Mouse (Mus musculus) neural tube, embryonic 11.5 days (tissue): ENCODE measurements at regions not wholly inside any gene's neighbourhood (a gene's known extent, or its start where the extent isn't known, plus 50 kb on each side); places are given as distances from the start of the nearest gene placed in this dataset.

ENCODE experiments used
- ATAC-seq: fragments of 200-750 bp; cut with Nextera tagmentation; 2 replicates; pipeline ENCODE4 v1.8.0; 2017; ENCODE audit warnings: moderate number of reproducible peaks, mild to moderate bottlenecking, moderate TSS enrichment, moderate library complexity; ENCODE audit not compliant: insufficient read depth, low FRiP score, low TSS enrichment
- DNase-seq: peaks from one replicate; pipeline ENCODE4 v3.0.0-alpha.2; 2015; ENCODE audit warnings: low spot score
- H3K27ac ChIP-seq: fragments of 300-500 bp; sonication (generic); 2 replicates; pipeline ENCODE4 v1.5.1; 2014; ENCODE audit warnings: low read depth, mild to moderate bottlenecking, low read length
- H3K27me3 ChIP-seq: fragments of 300-500 bp; sonication (generic); 2 replicates; pipeline ENCODE4 v1.6.1; 2014; ENCODE audit warnings: mild to moderate bottlenecking, low read length, mixed read lengths; ENCODE audit not compliant: control insufficient read depth, insufficient read depth
- H3K36me3 ChIP-seq: fragments of 300-500 bp; sonication (generic); 2 replicates; pipeline ENCODE4 v1.6.1; 2014; ENCODE audit warnings: mild to moderate bottlenecking, low read length, moderate library complexity, mixed read lengths; ENCODE audit not compliant: control insufficient read depth, insufficient read depth
- H3K4me1 ChIP-seq: fragments of 300-500 bp; sonication (generic); 2 replicates; pipeline ENCODE4 v1.6.1; 2014; ENCODE audit warnings: low read length, mixed read lengths; ENCODE audit not compliant: control insufficient read depth, insufficient read depth
- H3K4me2 ChIP-seq: fragments of 300-500 bp; sonication (generic); 2 replicates; pipeline ENCODE4 v1.6.1; 2014; ENCODE audit warnings: low read depth, mild to moderate bottlenecking, moderate library complexity
- H3K4me3 ChIP-seq: fragments of 300-500 bp; sonication (generic); 2 replicates; pipeline ENCODE4 v1.5.1; 2014; ENCODE audit warnings: low read depth, low read length
- H3K9ac ChIP-seq: fragments of 300-500 bp; sonication (generic); 2 replicates; pipeline ENCODE4 v1.6.1; 2014; ENCODE audit warnings: mild to moderate bottlenecking, low read length
- H3K9me3 ChIP-seq: fragments of 300-500 bp; sonication (generic); 2 replicates; pipeline ENCODE4 v1.6.1; 2016; ENCODE audit warnings: low read length; ENCODE audit not compliant: control insufficient read depth
- WGBS: fragments of 180-500 bp; shearing (Covaris S2); extraction: QIAGEN DNeasy Blood & Tissue Kit; methylation state at CpG from one replicate; pipeline ENCODE4 v1.1.7; 2014; 5-methylcytosine and 5-hydroxymethylcytosine counted together

DNA sequence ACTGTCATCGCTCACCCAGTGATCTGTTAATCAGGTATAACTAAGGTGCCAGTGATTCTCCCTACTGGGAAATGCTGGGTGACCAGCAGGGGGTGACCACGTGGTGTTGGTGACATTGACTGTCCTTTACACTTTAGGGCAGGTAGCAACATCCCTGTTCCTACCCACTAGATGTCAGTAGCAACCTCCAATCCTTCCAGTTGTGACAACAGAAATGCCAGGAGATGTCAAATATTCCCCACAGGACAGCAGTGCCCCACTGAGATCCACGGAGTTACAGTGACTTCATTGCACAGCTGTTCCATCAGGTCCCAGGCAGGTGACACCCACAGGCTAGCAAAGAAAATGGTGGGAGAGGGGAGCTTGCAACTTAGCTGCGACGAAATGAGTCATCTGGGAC, 176.0 kb downstream of the 1810013L24Rik start:
- Histone ChIP-seq H3K27me3 (no peaks in the 10 kb centered on the region), H3K4me3 (no peak overlapping the region), H3K27ac (no peak overlapping the region), H3K36me3 (no peaks in the 10 kb centered on the region), H3K9ac (no peak overlapping the region), H3K4me1 (no peaks in the 10 kb centered on the region), H3K4me2 (no peak overlapping the region), H3K9me3 (no peaks in the 10 kb centered on the region)
- DNase-seq: no peak
- ATAC-seq: no peak
- 46% methylated on average over 5 of the region's 5 CpGs for WGBS

GRCm38 (mm10) chr16:9009361-9010083, 179.6 kb downstream of the 1810013L24Rik start:
- Histone ChIP-seq H3K4me3 (no peak overlapping the region), H3K4me1 (no peaks in the 10 kb centered on the region), H3K36me3 (no peaks in the 10 kb centered on the region), H3K9ac (no peak overlapping the region), H3K27me3 (no peaks in the 10 kb centered on the region), H3K4me2 (no peak overlapping the region), H3K9me3 (no peaks in the 10 kb centered on the region), H3K27ac (no peak overlapping the region)
- 21% methylated on average over 19 of the region's 19 CpGs for WGBS
- ATAC-seq (peak; percentile 67; the same call in 1 of the 2 replicates), DNase-seq (peak; percentile 89)

GRCm38 (mm10) chr16:9011077-9011476, 181.2 kb downstream of the 1810013L24Rik start:
- DNase-seq: no peak
- Histone ChIP-seq H3K27me3 (no peaks in the 10 kb centered on the region), H3K9me3 (no peaks in the 10 kb centered on the region), H3K4me2 (no peak overlapping the region), H3K4me3 (no peak overlapping the region), H3K27ac (no peak overlapping the region), H3K4me1 (no peaks in the 10 kb centered on the region), H3K36me3 (no peaks in the 10 kb centered on the region), H3K9ac (no peak overlapping the region)
- WGBS: 84% methylated on average over 1 of the region's 1 CpGs
- no peak for ATAC-seq

DNA sequence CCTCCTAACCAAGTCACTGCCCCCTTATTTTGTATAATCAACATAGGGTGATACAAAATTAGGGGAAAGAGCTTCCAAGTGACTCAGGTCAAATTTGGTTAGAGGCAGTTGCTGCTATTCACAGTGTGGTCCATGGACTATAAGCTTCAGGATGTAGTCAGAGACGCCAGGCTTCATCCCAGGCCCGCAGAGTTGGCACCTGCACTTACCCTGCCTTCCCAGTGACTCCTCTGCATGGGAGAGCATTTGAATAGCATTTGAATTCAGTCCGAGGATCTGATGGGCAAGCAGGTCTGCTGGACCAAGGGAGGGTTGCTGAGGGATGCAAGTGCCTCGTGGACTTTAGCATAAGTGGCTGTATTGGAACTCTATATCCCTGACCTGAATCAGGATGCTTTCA, 181.8 kb downstream of the 1810013L24Rik start:
- Histone ChIP-seq H3K9ac (no peak overlapping the region), H3K9me3 (no peaks in the 10 kb centered on the region), H3K27ac (no peak overlapping the region), H3K4me3 (no peak overlapping the region), H3K4me2 (no peak overlapping the region), H3K4me1 (no peaks in the 10 kb centered on the region), H3K27me3 (no peaks in the 10 kb centered on the region), H3K36me3 (no peaks in the 10 kb centered on the region)
- DNase-seq: no peak
- 82% methylated on average over 4 of the region's 4 CpGs for WGBS
- ATAC-seq: no peak

GRCm38 (mm10) chr16:9016040-9016761, 186.3 kb downstream of the 1810013L24Rik start:
- no peak overlapping the region for H3K4me3 ChIP-seq
- H3K27me3 ChIP-seq: no peaks in the 10 kb centered on the region
- 83% methylated on average over 13 of the region's 13 CpGs for WGBS
- H3K4me2 ChIP-seq: no peak overlapping the region
- no peaks in the 10 kb centered on the region for H3K4me1 ChIP-seq
- ATAC-seq (no peak), DNase-seq (no peak)
- no peak overlapping the region for H3K27ac ChIP-seq
- H3K36me3 ChIP-seq: no peaks in the 10 kb centered on the region
- H3K9me3 ChIP-seq: no peaks in the 10 kb centered on the region
- no peak overlapping the region for H3K9ac ChIP-seq

- Histone ChIP-seq H3K9ac (no peak overlapping the region), H3K9me3 (no peaks in the 10 kb centered on the region), H3K4me3 (no peak overlapping the region), H3K4me1 (no peaks in the 10 kb centered on the region), H3K4me2 (no peak overlapping the region), H3K27ac (no peak overlapping the region), H3K36me3 (no peaks in the 10 kb centered on the region), H3K27me3 (no peaks in the 10 kb centered on the region)
- 92% methylated on average over 7 of the region's 7 CpGs for WGBS
- DNase-seq (no peak), ATAC-seq (no peak)
Measured at GRCm38 (mm10) chr16:9016762-9017086, 186.8 kb downstream of the 1810013L24Rik start.

- Histone ChIP-seq H3K36me3 (no peaks in the 10 kb centered on the region), H3K9ac (no peak overlapping the region), H3K4me1 (no peaks in the 10 kb centered on the region), H3K4me3 (no peak overlapping the region), H3K9me3 (no peaks in the 10 kb centered on the region), H3K27me3 (no peaks in the 10 kb centered on the region), H3K4me2 (no peak overlapping the region), H3K27ac (no peak overlapping the region)
- 88% methylated on average over 4 of the region's 4 CpGs for WGBS
- DNase-seq (no peak), ATAC-seq (no peak)
Measured at GRCm38 (mm10) chr16:9030717-9031116, 200.8 kb downstream of the 1810013L24Rik start.

DNA sequence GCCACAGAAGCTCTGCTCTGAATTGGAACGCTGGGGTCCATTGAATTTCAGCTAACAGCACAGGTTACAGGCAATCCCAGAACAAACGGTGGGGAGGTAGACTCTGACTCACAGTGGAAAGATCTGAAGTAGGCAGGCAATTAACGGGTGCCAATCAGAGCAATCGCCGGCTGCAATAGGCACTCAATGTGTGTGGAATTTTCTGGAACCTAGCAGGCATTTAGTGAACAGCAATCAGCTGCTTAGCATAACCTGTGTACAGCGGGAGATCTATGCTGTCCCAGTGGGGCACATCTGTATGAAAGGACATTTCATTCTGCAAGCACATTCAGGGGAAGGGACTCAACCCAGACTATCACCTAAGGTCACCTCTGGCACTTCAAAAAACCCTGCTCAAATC, 213.4 kb downstream of the 1810013L24Rik start:
- no peaks in the 10 kb centered on the region for H3K9me3 ChIP-seq
- H3K4me2 ChIP-seq: no peak overlapping the region
- no peaks in the 10 kb centered on the region for H3K27me3 ChIP-seq
- no peak overlapping the region for H3K4me3 ChIP-seq
- H3K9ac ChIP-seq: no peak overlapping the region
- 84% methylated on average over 6 of the region's 6 CpGs for WGBS
- H3K4me1 ChIP-seq: no peaks in the 10 kb centered on the region
- DNase-seq: no peak
- no peaks in the 10 kb centered on the region for H3K36me3 ChIP-seq
- no peak overlapping the region for H3K27ac ChIP-seq
- no peak for ATAC-seq

GRCm38 (mm10) chr16:9046864-9047263, 217.0 kb downstream of the 1810013L24Rik start:
- Histone ChIP-seq H3K27me3 (no peaks in the 10 kb centered on the region), H3K4me2 (no peak overlapping the region), H3K36me3 (no peaks in the 10 kb centered on the region), H3K4me1 (no peaks in the 10 kb centered on the region), H3K27ac (no peak overlapping the region), H3K4me3 (no peak overlapping the region), H3K9me3 (no peaks in the 10 kb centered on the region), H3K9ac (no peak overlapping the region)
- ATAC-seq (no peak), DNase-seq (no peak)
- WGBS: 79% methylated on average over 2 of the region's 2 CpGs
